ENCODE assay signal across 13 mouse cellular contexts in the genomic region with DNA sequence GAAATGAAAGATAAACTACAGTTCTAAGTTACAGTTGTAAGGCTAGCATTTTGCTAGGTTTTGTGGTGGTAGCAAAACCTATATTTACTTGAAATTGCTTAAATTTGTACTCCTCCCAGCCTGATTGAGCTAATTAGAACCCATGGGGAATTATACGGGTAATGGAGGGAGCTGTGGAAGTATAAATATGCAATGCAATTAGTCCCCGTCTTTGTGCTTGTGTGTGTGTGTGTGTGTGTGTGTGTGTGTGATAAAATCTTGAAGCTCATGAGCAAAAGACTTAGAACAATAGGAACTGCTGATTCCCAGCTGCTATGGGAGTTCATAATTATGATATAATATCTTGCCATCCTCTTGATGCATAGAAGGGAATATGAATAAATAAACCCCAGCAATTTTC.
"Had no signal": no experiment of that assay in that cellular context is flagged by ENCODE, and none has a peak within 500 bp of the region (broad histone marks: within the 10 kb centered on the region; RNA-seq: fewer than 3 reads in every experiment).

No protein-coding gene starts in this region.

- H3K27me3 ChIP-seq: limb, embryonic 13.5 days; midbrain, embryonic 13.5 days; neural tube, embryonic 15.5 days had no signal

- DNase-seq: kidney, postnatal 36 days; left cerebral cortex, postnatal 4 days; lung, adult 18-20 months; right cerebral cortex, postnatal 4 days; spleen, adult 18-20 months; thymus, adult 18-20 months; thymus, postnatal 14 days had no signal

- H3K27ac ChIP-seq: layer of hippocampus, adult 2 months; limb, embryonic 13.5 days; liver, embryonic 14.5 days; midbrain, embryonic 13.5 days; neural tube, embryonic 15.5 days had no signal

- H3K4me2 ChIP-seq: limb, embryonic 13.5 days; midbrain, embryonic 13.5 days; neural tube, embryonic 15.5 days had no signal

- H3K9ac ChIP-seq: limb, embryonic 13.5 days; liver, embryonic 14.5 days; midbrain, embryonic 13.5 days; neural tube, embryonic 15.5 days had no signal

- H3K4me3 ChIP-seq: layer of hippocampus, adult 2 months; limb, embryonic 13.5 days; midbrain, embryonic 13.5 days; myocyte; neural tube, embryonic 15.5 days had no signal

- H3K4me1 ChIP-seq: limb, embryonic 13.5 days; midbrain, embryonic 13.5 days; neural tube, embryonic 15.5 days had no signal

- ATAC-seq: midbrain, embryonic 13.5 days had no signal

- H3K9me3 ChIP-seq: limb, embryonic 13.5 days; midbrain, embryonic 13.5 days; neural tube, embryonic 15.5 days had no signal

- H3K36me3 ChIP-seq: limb, embryonic 13.5 days; midbrain, embryonic 13.5 days; neural tube, embryonic 15.5 days had no signal
